Mouse (Mus musculus) forebrain, embryonic 11.5 days (tissue): ENCODE measurements at regions not wholly inside any gene's neighbourhood (a gene's known extent, or its start where the extent isn't known, plus 50 kb on each side); places are given as distances from the start of the nearest gene placed in this dataset.

ENCODE experiments used
- ATAC-seq: fragments of 200-750 bp; cut with Nextera tagmentation; replicated peaks from 2 replicates; pipeline ENCODE4 v1.8.0; 2017; ENCODE audit warnings: moderate TSS enrichment; ENCODE audit not compliant: low FRiP score
- DNase-seq: peaks from one replicate; pipeline ENCODE4 v3.0.0-alpha.2; 2017; ENCODE audit warnings: low spot score
- H3K27ac ChIP-seq: fragments of 300-500 bp; sonication (generic); 2 replicates; pipeline ENCODE4 v1.5.1; 2014; ENCODE audit warnings: low read depth, low read length
- H3K27me3 ChIP-seq: fragments of 300-500 bp; sonication (generic); 2 replicates; pipeline ENCODE4 v1.6.1; 2014; ENCODE audit warnings: mild to moderate bottlenecking, low read length, mixed read lengths; ENCODE audit not compliant: control insufficient read depth, insufficient read depth
- H3K36me3 ChIP-seq: fragments of 300-500 bp; sonication (generic); 2 replicates; pipeline ENCODE4 v1.6.1; 2014; ENCODE audit warnings: mild to moderate bottlenecking, low read length, moderate library complexity, mixed read lengths; ENCODE audit not compliant: control insufficient read depth, insufficient read depth
- H3K4me1 ChIP-seq: fragments of 300-500 bp; sonication (generic); replicated peaks from 2 replicates; pipeline ENCODE4 v1.6.1; 2014; ENCODE audit warnings: low read length, mixed read lengths; ENCODE audit not compliant: control insufficient read depth, insufficient read depth
- H3K4me2 ChIP-seq: fragments of 300-500 bp; sonication (generic); 2 replicates; pipeline ENCODE4 v1.6.1; 2014; ENCODE audit warnings: low read depth, mild to moderate bottlenecking, low read length, moderate library complexity, mixed read lengths; ENCODE audit not compliant: severe bottlenecking
- H3K4me3 ChIP-seq: fragments of 300-500 bp; sonication (generic); 2 replicates; pipeline ENCODE4 v1.5.1; 2014; ENCODE audit warnings: low read depth, low read length
- H3K9ac ChIP-seq: fragments of 300-500 bp; sonication (generic); 2 replicates; pipeline ENCODE4 v1.6.1; 2014; ENCODE audit warnings: low read length
- H3K9me3 ChIP-seq: fragments of 300-500 bp; sonication (generic); 2 replicates; pipeline ENCODE4 v1.6.1; 2016; ENCODE audit warnings: low read length, mixed read lengths; ENCODE audit not compliant: control insufficient read depth
- WGBS: fragments of 180-500 bp; shearing (Covaris S2); extraction: QIAGEN DNeasy Blood & Tissue Kit; methylation state at CpG from one replicate; pipeline ENCODE4 v1.1.7; 2014; 5-methylcytosine and 5-hydroxymethylcytosine counted together

GRCm38 (mm10) chr11:27280791-27281190 lies 687.0 kb upstream of the Vrk2 start:
- H3K27me3 ChIP-seq: no peaks in the 10 kb centered on the region
- no peak overlapping the region for H3K27ac ChIP-seq
- no peak for ATAC-seq
- no peak for DNase-seq
- no peak overlapping the region for H3K4me3 ChIP-seq
- H3K9ac ChIP-seq: no peak overlapping the region
- H3K4me1 ChIP-seq: no peaks in the 10 kb centered on the region
- WGBS: 58% methylated on average over 3 of the region's 3 CpGs
- peaks cover under 1% of the 10 kb centered on the region; the same call in 1 of the 2 replicates for H3K9me3 ChIP-seq
- no peaks in the 10 kb centered on the region for H3K36me3 ChIP-seq
- no peak overlapping the region for H3K4me2 ChIP-seq

GRCm38 (mm10) chr11:27264253-27264652 lies 670.5 kb upstream of the Vrk2 start:
- H3K9me3 ChIP-seq: no peaks in the 10 kb centered on the region
- ATAC-seq (peak; percentile 81; the same call in 1 of the 2 replicates), DNase-seq (peak; percentile 75)
- 0% methylated on average over 1 of the region's 1 CpGs for WGBS
- no peaks in the 10 kb centered on the region for H3K4me1 ChIP-seq
- no peak overlapping the region for H3K27ac ChIP-seq
- no peak overlapping the region for H3K4me2 ChIP-seq
- no peaks in the 10 kb centered on the region for H3K36me3 ChIP-seq
- H3K9ac ChIP-seq: no peak overlapping the region
- no peak overlapping the region for H3K4me3 ChIP-seq
- no peaks in the 10 kb centered on the region for H3K27me3 ChIP-seq

DNA sequence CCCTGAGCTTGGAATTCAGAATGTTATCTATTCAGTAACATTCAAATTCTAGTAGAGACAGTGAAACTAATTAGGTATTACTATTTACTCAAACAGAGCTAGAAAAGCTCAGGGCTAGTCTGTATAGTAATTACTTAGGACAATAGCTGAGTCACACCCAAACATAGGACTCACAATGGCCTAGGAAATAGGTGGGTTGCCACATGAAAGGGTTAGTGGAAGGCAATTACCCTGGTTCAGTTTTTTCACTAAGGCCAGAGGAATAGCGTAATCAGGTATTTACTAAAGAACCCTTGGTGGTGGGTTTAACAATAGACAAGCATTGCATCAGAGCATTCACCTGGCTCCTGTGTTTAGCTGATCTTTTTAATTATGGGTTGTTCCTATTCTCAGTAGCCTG lies 664.7 kb upstream of the Vrk2 start:
- H3K9me3 ChIP-seq: no peaks in the 10 kb centered on the region
- no peak for ATAC-seq

DNA sequence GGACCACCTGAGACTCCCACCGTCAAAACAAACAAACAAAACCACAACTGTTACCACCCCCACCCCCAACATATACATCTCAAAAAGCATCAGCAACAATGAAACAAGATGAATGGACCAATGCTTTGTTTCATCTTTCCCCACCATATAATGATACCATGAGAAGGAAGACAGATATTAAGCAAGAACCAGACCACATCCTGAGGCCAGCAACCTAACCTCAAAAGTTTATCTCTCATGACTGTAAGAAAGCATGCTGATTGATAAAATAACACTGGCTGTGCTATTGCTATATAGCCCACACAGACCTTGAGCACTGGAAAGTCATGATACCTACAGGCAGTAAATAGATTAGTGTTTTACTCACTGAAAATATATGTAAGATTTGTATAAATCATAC lies 642.1 kb upstream of the Vrk2 start:
- Histone ChIP-seq H3K9ac (no peak overlapping the region), H3K4me1 (no peaks in the 10 kb centered on the region), H3K4me3 (no peak overlapping the region), H3K27ac (no peak overlapping the region), H3K4me2 (no peak overlapping the region), H3K9me3 (no peaks in the 10 kb centered on the region), H3K27me3 (no peaks in the 10 kb centered on the region), H3K36me3 (no peaks in the 10 kb centered on the region)
- DNase-seq: no peak
- WGBS: 91% methylated on average over 1 of the region's 1 CpGs
- no peak for ATAC-seq

More for the DNA sequence above, 664.7 kb upstream of the Vrk2 start:
- H3K36me3 ChIP-seq: no peaks in the 10 kb centered on the region
- no peak overlapping the region for H3K9ac ChIP-seq
- no peak overlapping the region for H3K27ac ChIP-seq
- 81% methylated on average over 1 of the region's 1 CpGs for WGBS
- H3K4me3 ChIP-seq: no peak overlapping the region
- no peak for DNase-seq
- H3K27me3 ChIP-seq: no peaks in the 10 kb centered on the region
- no peaks in the 10 kb centered on the region for H3K4me1 ChIP-seq
- no peak overlapping the region for H3K4me2 ChIP-seq

DNA sequence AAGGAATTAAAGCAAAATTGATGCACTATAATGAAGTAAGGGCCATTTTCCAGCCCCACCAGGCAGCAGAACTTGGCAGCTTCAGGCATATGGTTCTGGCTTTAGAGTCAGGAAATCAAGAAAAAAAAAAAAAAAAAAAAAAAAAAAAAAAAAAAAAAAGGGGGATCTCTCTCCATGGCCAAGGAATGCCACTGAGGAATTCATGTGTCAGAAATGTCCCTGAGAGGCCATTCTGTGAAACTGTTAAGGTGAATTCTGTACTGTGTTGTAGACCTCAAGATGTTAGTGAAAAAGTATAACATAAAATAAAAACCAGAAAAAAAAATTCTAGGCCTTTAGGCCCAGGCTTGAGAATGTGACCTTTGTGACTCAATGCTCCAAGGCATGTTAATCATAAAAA lies 632.7 kb upstream of the Vrk2 start:
- H3K27ac ChIP-seq: no peak overlapping the region
- H3K4me1 ChIP-seq: no peaks in the 10 kb centered on the region
- ATAC-seq (no peak), DNase-seq (no peak)
- H3K4me3 ChIP-seq: no peak overlapping the region
- no peak overlapping the region for H3K9ac ChIP-seq
- no peak overlapping the region for H3K4me2 ChIP-seq
- no peaks in the 10 kb centered on the region for H3K27me3 ChIP-seq
- H3K36me3 ChIP-seq: no peaks in the 10 kb centered on the region
- no peaks in the 10 kb centered on the region for H3K9me3 ChIP-seq

DNA sequence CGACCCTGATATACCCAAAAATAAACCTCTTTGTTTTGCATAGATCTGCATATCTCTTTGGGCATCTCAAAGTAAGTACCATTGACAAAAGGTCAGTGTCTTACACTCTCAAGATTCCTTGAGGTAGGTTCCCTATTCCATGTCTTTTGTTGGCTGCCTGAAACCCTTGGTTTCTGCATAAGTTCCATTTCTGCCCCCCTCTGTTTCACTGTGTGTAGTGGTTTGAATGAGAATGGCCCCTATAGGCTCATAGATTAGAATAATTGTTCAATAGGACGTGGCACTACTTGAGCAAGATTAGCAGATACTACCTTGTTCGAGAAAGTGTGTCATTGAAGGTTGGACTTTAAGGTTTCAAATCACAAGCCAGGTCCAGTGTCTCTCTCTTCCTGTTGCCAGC lies 628.6 kb upstream of the Vrk2 start:
- no peaks in the 10 kb centered on the region for H3K9me3 ChIP-seq
- H3K4me3 ChIP-seq: no peak overlapping the region
- H3K27me3 ChIP-seq: no peaks in the 10 kb centered on the region
- H3K4me2 ChIP-seq: no peak overlapping the region
- no peaks in the 10 kb centered on the region for H3K36me3 ChIP-seq
- no peak for ATAC-seq
- no peak overlapping the region for H3K27ac ChIP-seq
- no peaks in the 10 kb centered on the region for H3K4me1 ChIP-seq
- DNase-seq: no peak
- H3K9ac ChIP-seq: no peak overlapping the region
- WGBS: 78% methylated on average over 3 of the region's 3 CpGs

DNA sequence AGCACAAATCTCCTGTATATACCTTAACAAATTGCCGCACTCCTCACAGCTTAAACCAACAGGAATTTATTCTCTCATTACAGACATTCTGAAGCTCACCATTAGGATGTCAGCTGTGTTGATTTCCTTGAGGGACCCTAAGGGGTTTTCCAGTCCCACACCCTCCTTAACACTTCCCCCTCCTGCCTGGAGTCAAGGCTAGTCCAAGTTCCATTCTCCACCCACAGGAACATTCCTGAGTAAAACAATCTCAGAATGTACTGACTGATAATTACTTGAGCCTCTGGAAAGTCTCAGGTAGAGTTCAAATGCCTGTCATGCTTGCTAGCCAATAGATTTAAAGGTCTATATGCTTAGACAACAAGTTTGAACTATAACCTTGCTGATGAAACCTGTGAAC lies 628.2 kb upstream of the Vrk2 start:
- no peaks in the 10 kb centered on the region for H3K36me3 ChIP-seq
- H3K9me3 ChIP-seq: no peaks in the 10 kb centered on the region
- 81% methylated on average over 1 of the region's 1 CpGs for WGBS
- no peak overlapping the region for H3K9ac ChIP-seq
- no peaks in the 10 kb centered on the region for H3K4me1 ChIP-seq
- no peaks in the 10 kb centered on the region for H3K27me3 ChIP-seq
- H3K27ac ChIP-seq: no peak overlapping the region
- DNase-seq: no peak
- no peak overlapping the region for H3K4me3 ChIP-seq
- no peak for ATAC-seq
- H3K4me2 ChIP-seq: no peak overlapping the region

DNA sequence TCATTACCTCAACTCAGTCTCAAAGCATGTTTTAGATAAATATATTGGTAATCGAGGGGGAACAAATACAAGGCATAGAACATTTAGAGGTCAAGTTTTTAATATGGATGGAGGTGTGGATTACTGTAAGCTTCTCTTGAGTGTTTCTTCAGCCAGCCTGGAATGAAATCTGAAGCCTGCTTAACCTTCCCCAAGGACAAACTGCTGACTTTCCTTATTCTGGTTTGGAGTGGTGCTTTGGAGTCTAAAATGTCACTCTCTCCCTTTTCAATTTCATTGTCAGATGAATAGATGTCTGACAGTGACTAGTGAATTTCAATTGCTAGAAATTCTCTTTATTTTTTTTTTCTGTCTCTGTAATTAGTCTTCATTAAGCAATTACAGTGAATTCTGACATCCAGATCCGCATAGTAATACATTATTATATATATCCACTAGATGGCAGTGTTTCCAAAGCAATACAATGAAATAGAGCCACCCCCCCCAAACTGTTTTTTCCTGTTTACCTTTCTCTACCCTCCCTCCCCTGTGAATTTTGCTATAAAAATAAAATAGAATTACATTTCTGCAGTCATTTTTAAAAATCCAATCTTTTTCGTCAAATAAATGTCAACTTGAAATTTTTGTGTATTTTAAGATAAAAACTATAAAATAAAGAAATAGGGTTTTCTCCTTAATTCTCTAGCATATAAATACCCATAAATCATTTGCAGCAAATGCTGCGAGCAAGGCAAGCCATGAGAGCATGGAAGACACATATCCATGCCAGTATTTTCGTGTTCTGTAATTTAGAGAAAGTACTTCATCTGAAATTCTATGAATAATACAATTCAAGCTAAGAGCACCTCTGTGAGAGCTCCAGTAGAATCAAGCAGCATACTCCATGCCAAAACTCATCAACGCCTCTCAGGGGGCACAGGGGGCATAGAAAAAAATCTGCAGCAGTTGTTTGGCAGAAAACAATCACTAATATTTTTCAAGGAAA lies 626.2 kb upstream of the Vrk2 start:
- DNase-seq: no peak
- H3K4me2 ChIP-seq: no peak overlapping the region
- H3K4me3 ChIP-seq: no peak overlapping the region
- no peak overlapping the region for H3K27ac ChIP-seq
- H3K27me3 ChIP-seq: no peaks in the 10 kb centered on the region
- 43% methylated on average over 6 of the region's 6 CpGs for WGBS
- peak; percentile 76 for ATAC-seq
- no peaks in the 10 kb centered on the region for H3K9me3 ChIP-seq
- H3K4me1 ChIP-seq: no peaks in the 10 kb centered on the region
- no peaks in the 10 kb centered on the region for H3K36me3 ChIP-seq
- no peak overlapping the region for H3K9ac ChIP-seq

GRCm38 (mm10) chr11:27215752-27216151 lies 622.0 kb upstream of the Vrk2 start:
- DNase-seq: no peak
- 77% methylated on average over 3 of the region's 3 CpGs for WGBS
- no peak for ATAC-seq

More at GRCm38 (mm10) chr11:27215752-27216151, 622.0 kb upstream of the Vrk2 start:
- no peak overlapping the region for H3K27ac ChIP-seq
- no peaks in the 10 kb centered on the region for H3K36me3 ChIP-seq
- no peaks in the 10 kb centered on the region for H3K27me3 ChIP-seq
- H3K9ac ChIP-seq: no peak overlapping the region
- H3K4me1 ChIP-seq: no peaks in the 10 kb centered on the region
- H3K4me3 ChIP-seq: no peak overlapping the region
- H3K4me2 ChIP-seq: no peak overlapping the region
- H3K9me3 ChIP-seq: no peaks in the 10 kb centered on the region
